Mouse (Mus musculus) hindbrain, embryonic 13.5 days (tissue): ENCODE measurements around the gene Slc16a4. TPM values are rescaled to one million over a fixed set of nuclear protein-coding genes. Genes with fewer than 3 reads are reported as not detected.
"Not testable (repeated sequence)": the region's sequence is repeated elsewhere in the genome, so short reads cannot be mapped to it uniquely, and the experiment has no call there.

Experiments
- ATAC-seq: fragments of 200-750 bp; cut with Nextera tagmentation; 2 replicates; pipeline ENCODE4 v1.8.0; 2017; ENCODE audit warnings: moderate TSS enrichment; ENCODE audit not compliant: low FRiP score
- H3K27ac ChIP-seq: fragments of 300-500 bp; sonication (generic); 2 replicates; pipeline ENCODE4 v1.5.1; 2015; ENCODE audit warnings: inconsistent platforms, mild to moderate bottlenecking, moderate library complexity
- H3K27me3 ChIP-seq: fragments of 300-500 bp; sonication (generic); 2 replicates; pipeline ENCODE4 v1.6.1; 2015; ENCODE audit warnings: mild to moderate bottlenecking, inconsistent platforms
- H3K36me3 ChIP-seq: fragments of 300-500 bp; sonication (generic); 2 replicates; pipeline ENCODE4 v1.6.1; 2015; ENCODE audit warnings: mild to moderate bottlenecking, inconsistent platforms
- H3K4me1 ChIP-seq: fragments of 300-500 bp; sonication (generic); replicated peaks from 2 replicates; pipeline ENCODE4 v1.6.1; 2015; ENCODE audit warnings: inconsistent platforms
- H3K4me2 ChIP-seq: fragments of 300-500 bp; sonication (generic); 2 replicates; pipeline ENCODE4 v1.6.1; 2015; ENCODE audit warnings: inconsistent platforms, mild to moderate bottlenecking, moderate library complexity
- H3K4me3 ChIP-seq: fragments of 300-500 bp; sonication (generic); 2 replicates; pipeline ENCODE4 v1.5.1; 2015; ENCODE audit warnings: mild to moderate bottlenecking, inconsistent platforms
- H3K9ac ChIP-seq: fragments of 300-500 bp; sonication (generic); 2 replicates; pipeline ENCODE4 v1.6.1; 2015; ENCODE audit warnings: mild to moderate bottlenecking, inconsistent platforms
- H3K9me3 ChIP-seq: fragments of 300-500 bp; sonication (generic); 2 replicates; pipeline ENCODE4 v1.6.1; 2016; ENCODE audit warnings: inconsistent platforms
- WGBS: fragments of 180-500 bp; shearing (Covaris S2); methylation state at CpG from one replicate; pipeline ENCODE4 v1.1.7; 2015; 5-methylcytosine and 5-hydroxymethylcytosine counted together
- polyA plus RNA-seq: library from polyadenylated mRNA; unstranded; fragments of >200 nt; fragmentation: Nextera tagmentation; extraction: Ambion mirVana; gene quantifications from 2 replicates; pipeline ENCODE4 v1.2.1, GENCODE M21; 2015

Slc16a4 gene
- polyA plus RNA-seq, 1 experiment from 2014 or later, result 2.5 TPM

DNA sequence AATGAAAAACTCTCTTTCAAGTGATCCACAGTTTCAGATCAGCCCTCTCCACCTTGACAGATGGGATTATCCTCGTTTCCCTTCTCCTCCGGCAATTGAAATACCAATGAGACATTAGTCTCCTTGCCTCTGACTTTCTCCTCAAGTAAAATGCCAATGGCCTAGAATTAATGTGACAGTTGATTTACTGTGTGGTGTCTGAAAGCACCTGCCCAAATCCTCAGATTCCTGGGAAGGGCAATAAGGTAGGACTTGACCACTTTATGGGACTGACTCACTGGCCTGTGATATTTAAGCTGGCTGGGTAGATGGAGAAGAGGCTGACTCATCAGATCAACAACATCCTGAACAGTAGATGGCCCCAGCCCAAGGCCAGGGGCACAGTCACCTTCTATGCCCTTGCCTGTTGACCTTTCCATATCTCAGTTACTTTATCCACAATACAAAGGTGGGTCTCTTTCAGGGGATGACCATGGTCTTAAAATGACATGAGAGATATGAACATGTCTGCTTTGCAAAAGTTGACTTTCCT, 24.1 kb upstream of the Slc16a4 start:
- Histone ChIP-seq H3K9me3 (no peaks in the 10 kb centered on the region), H3K4me1 (peaks cover 6% of the 10 kb centered on the region), H3K4me3 (no peak overlapping the region), H3K27ac (no peak overlapping the region), H3K36me3 (no peaks in the 10 kb centered on the region), H3K4me2 (no peak overlapping the region), H3K27me3 (0 out of 2 replicates have a peak, but pooled peaks cover 10% of the 10 kb centered on the region), H3K9ac (no peak overlapping the region)
- WGBS, result 79% methylated on average over 2 of the region's 2 CpGs
- no peak for ATAC-seq

DNA sequence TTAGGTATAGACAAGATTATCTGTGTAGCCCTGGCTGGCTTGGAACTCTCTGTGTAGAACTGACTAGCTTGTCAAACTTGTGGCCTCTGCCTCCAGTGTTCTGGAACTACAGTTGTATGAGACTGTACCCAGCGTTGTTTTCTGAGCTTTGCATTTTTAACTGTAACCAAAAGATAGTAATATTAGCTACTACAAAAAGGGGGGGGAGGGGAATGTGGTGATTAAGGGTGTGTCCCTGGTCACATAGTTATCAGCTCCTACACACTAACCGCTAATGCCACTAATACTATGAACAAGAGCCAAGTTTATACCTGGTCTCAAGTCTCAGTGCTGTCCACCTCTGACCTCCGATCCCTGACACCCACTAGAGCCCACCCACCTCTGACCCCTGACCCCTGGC, 18.6 kb upstream of the Slc16a4 start:
- 93% methylated on average over 3 of the region's 3 CpGs for WGBS
- Histone ChIP-seq H3K9ac (no peak overlapping the region), H3K4me3 (no peak overlapping the region), H3K4me1 (no peaks in the 10 kb centered on the region), H3K9me3 (no peaks in the 10 kb centered on the region), H3K27me3 (0 out of 2 replicates have a peak, but pooled peaks cover 6% of the 10 kb centered on the region), H3K4me2 (no peak overlapping the region), H3K36me3 (no peaks in the 10 kb centered on the region), H3K27ac (no peak overlapping the region)
- ATAC-seq, result no peak

- peak; percentile 72 for ATAC-seq
- Histone ChIP-seq H3K4me2 (no peak overlapping the region), H3K4me1 (peaks cover 6% of the 10 kb centered on the region; the same call in 1 of the 2 replicates), H3K4me3 (no peak overlapping the region), H3K27ac (no peak overlapping the region), H3K27me3 (0 out of 2 replicates have a peak, but pooled peaks cover 6% of the 10 kb centered on the region), H3K9ac (no peak overlapping the region), H3K36me3 (no peaks in the 10 kb centered on the region), H3K9me3 (no peaks in the 10 kb centered on the region)
- 14% methylated on average over 3 of the region's 3 CpGs for WGBS
Observed at GRCm38 (mm10) chr3:107273820-107274219, 17.2 kb upstream of the Slc16a4 start.

- Histone ChIP-seq H3K4me2 (no peak overlapping the region), H3K27me3 (0 out of 2 replicates have a peak, but pooled peaks cover 6% of the 10 kb centered on the region), H3K4me3 (no peak overlapping the region), H3K9ac (no peak overlapping the region), H3K4me1 (peaks cover 17% of the 10 kb centered on the region), H3K36me3 (no peaks in the 10 kb centered on the region), H3K9me3 (no peaks in the 10 kb centered on the region), H3K27ac (no peak overlapping the region)
- 69% methylated on average over 5 of the region's 5 CpGs for WGBS
- no peak for ATAC-seq
Observed at GRCm38 (mm10) chr3:107275351-107275750, 15.7 kb upstream of the Slc16a4 start.

DNA sequence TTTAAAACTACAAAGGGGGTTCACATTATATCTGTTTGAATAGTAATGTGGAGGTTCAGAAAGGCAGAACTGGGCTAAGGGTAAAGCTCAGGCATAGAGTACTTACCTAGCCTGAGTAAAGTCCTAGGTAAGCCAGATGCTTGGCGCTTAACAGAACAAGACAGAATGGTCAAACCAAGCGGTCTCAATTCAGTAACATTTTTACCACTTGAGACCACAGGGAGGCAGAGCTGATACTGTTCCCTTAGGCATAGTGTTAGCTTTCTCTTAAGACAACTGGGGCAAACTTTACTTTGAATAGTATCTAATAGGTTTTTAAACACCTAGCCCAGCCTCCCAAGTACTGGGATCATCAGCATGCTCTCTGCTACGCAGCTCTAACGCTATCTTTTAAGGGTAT, 15.0 kb upstream of the Slc16a4 start:
- Histone ChIP-seq H3K27ac (no peak overlapping the region), H3K27me3 (0 out of 2 replicates have a peak, but pooled peaks cover 6% of the 10 kb centered on the region), H3K36me3 (no peaks in the 10 kb centered on the region), H3K4me2 (no peak overlapping the region), H3K4me1 (peaks cover 18% of the 10 kb centered on the region), H3K9ac (no peak overlapping the region), H3K4me3 (no peak overlapping the region), H3K9me3 (no peaks in the 10 kb centered on the region)
- ATAC-seq, result no peak
- 63% methylated on average over 4 of the region's 4 CpGs for WGBS

DNA sequence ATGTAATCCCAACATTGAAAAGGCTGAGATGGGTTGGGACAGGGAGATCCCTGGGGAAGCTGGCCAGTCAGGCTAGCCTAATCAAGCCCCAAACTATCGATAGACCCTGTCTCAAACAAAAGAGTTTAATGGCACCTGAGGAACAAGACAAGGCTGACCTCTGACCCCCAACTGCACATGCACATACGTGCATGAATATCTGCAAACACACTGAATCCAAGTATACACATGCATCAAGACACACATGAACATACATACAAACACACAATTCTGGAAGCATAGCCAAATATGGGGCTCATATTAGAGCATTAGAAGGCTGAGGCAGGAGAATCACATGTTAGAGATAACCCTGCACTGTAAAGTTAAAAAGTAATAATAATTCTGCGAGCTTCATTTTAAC, 14.4 kb upstream of the Slc16a4 start:
- 90% methylated on average over 3 of the region's 3 CpGs for WGBS
- Histone ChIP-seq H3K9me3 (no peaks in the 10 kb centered on the region), H3K36me3 (no peaks in the 10 kb centered on the region), H3K27me3 (0 out of 2 replicates have a peak, but pooled peaks cover 6% of the 10 kb centered on the region), H3K27ac (no peak overlapping the region), H3K9ac (no peak overlapping the region), H3K4me1 (peaks cover 18% of the 10 kb centered on the region), H3K4me2 (no peak overlapping the region), H3K4me3 (no peak overlapping the region)
- no peak for ATAC-seq

- Histone ChIP-seq H3K27me3 (0 out of 2 replicates have a peak, but pooled peaks cover 6% of the 10 kb centered on the region), H3K27ac (no peak within 1 kb of the TSS), H3K4me1 (peaks cover 18% of the 10 kb centered on the region), H3K36me3 (peaks cover 15% of the 10 kb centered on the region), H3K4me2 (peak within 1 kb of the TSS; percentile 72), H3K9ac (peak within 1 kb of the TSS; percentile 83), H3K9me3 (no peaks in the 10 kb centered on the region), H3K4me3 (peak within 1 kb of the TSS; percentile 89)
- WGBS, result 4% methylated on average over 43 of the region's 43 CpGs
- ATAC-seq, result peak; percentile 92
Observed at GRCm38 (mm10) chr3:107278479-107279269, 12.4 kb upstream of the Slc16a4 start, which contains the start of gene Lamtor5. Gene Lamtor5, plus strand, starts transcription at chr3:107278858.

GRCm38 (mm10) chr3:107286123-107286522, 4.9 kb upstream of the Slc16a4 start:
- Histone ChIP-seq H3K27me3 (no peaks in the 10 kb centered on the region), H3K9me3 (no peaks in the 10 kb centered on the region), H3K36me3 (peaks cover 32% of the 10 kb centered on the region), H3K9ac (no peak overlapping the region), H3K27ac (no peak overlapping the region), H3K4me2 (no peak overlapping the region), H3K4me3 (no peak overlapping the region), H3K4me1 (no peaks in the 10 kb centered on the region)
- ATAC-seq, result no peak
- WGBS, result 76% methylated on average over 2 of the region's 2 CpGs

- H3K4me3 ChIP-seq, result no peak overlapping the region
- H3K9ac ChIP-seq, result no peak overlapping the region
- H3K27me3 ChIP-seq, result no peaks in the 10 kb centered on the region
- H3K36me3 ChIP-seq, result peaks cover 26% of the 10 kb centered on the region
- no peaks in the 10 kb centered on the region for H3K4me1 ChIP-seq
- no peak for ATAC-seq
- H3K27ac ChIP-seq, result no peak overlapping the region
- H3K9me3 ChIP-seq, result no peaks in the 10 kb centered on the region
- no peak overlapping the region for H3K4me2 ChIP-seq
Observed at GRCm38 (mm10) chr3:107287346-107287745, 3.7 kb upstream of the Slc16a4 start.

DNA sequence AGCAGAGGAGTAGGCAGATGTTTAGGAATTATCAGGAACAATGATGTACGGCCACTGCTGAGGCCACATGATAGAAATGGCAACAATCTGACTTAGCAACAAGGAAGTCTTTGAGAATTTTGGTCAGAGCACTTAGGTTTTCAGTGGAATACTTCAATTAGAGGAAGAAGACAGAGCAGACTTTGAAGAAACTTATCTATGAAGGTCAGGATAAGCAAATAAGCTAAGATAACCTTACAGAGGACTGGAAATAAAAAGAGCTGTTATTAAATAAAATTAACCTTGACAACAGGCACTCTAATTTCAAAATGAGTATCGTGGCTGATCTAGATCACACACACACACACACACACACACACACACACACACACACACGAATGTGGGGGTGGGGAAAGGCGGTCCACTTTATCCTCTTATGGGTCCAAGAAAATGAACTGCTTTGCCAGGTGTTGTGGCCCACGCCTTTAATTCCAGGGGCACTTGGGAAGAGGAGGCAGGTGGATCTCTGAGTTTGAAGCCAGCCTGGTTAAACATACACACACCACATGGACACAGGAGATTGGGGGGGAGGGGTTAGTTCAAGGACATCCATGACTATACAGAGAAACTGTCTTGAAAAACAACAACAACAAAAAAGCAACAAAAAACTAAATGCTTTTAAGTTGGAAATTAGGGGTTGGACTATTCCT, 4.8 kb downstream of the Slc16a4 start:
- no peaks in the 10 kb centered on the region for H3K9me3 ChIP-seq
- H3K36me3 ChIP-seq, result 0 out of 2 replicates have a peak, but pooled peaks cover 2% of the 10 kb centered on the region
- H3K4me1 ChIP-seq, result no peaks in the 10 kb centered on the region
- no peak overlapping the region for H3K4me2 ChIP-seq
- WGBS, result 90% methylated on average over 5 of the region's 5 CpGs
- H3K27ac ChIP-seq, result no peak overlapping the region
- H3K27me3 ChIP-seq, result no peaks in the 10 kb centered on the region
- ATAC-seq, result no peak
- no peak overlapping the region for H3K9ac ChIP-seq
- H3K4me3 ChIP-seq, result no peak overlapping the region

DNA sequence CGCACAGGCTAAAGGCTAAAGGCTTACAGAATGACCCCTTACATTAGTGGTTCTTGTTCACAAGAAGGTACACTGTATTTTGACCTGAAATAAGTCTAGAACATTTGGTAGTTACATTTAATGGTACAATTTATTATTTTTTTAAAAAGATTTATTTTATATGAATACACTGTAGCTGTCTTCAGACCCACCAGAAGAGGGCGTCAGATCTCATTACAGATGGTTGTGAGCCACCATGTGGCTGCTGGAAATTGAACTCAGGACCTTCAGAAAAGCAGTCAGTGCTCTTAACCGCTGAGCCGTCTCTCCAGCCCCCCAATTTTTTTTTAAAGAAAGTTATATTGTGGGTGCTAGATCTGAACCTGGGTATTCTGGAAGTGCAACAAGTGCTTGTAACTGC, 5.9 kb downstream of the Slc16a4 start:
- H3K27me3 ChIP-seq, H3K36me3 ChIP-seq, H3K4me3 ChIP-seq, H3K4me2 ChIP-seq, H3K9me3 ChIP-seq, H3K27ac ChIP-seq, H3K9ac ChIP-seq, H3K4me1 ChIP-seq, ATAC-seq: not testable (repeated sequence)
- WGBS, result 68% methylated on average over 4 of the region's 4 CpGs

GRCm38 (mm10) chr3:107317338-107317737, 26.3 kb downstream of the Slc16a4 start:
- no peak for ATAC-seq
- Histone ChIP-seq H3K27ac (no peak overlapping the region), H3K4me2 (no peak overlapping the region), H3K9ac (no peak overlapping the region), H3K4me1 (peaks cover 12% of the 10 kb centered on the region), H3K9me3 (no peaks in the 10 kb centered on the region), H3K36me3 (no peaks in the 10 kb centered on the region), H3K27me3 (no peaks in the 10 kb centered on the region), H3K4me3 (no peak overlapping the region)
- 95% methylated on average over 3 of the region's 3 CpGs for WGBS
